Comparison of ENCODE assay signal across 14 mouse cellular contexts in the genomic region with DNA sequence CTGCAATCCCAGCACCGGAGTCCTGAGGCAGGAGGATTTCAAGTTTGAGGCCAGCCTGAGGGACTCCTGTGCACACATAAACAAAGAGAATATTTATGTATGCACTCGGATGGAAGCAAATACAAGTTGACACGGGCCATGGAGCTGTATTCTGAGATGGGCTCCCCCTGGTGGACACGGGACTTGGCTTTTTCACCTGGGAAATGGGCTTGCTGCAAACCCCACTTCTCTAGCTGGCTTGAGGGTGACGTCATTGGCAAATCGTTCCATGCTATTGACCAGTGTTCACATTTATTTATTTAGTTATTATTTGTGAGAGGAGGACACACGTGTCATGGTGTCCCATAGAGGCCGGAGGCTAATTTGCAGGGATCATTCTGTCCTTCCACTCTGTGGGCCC. TPM values are rescaled to one million over a fixed set of nuclear protein-coding genes. Genes with fewer than 3 reads are reported as not detected.
A peak's percentile ranks its signal among the peaks of the same experiment; 100 is the strongest.
DNase-seq lines count a peak whose midpoint lies in the region; ATAC-seq and TF ChIP-seq lines count a peak whose summit lies in the region.
"Had no signal": no experiment of that assay in that cellular context is flagged by ENCODE, and none has a peak within 500 bp of the region (broad histone marks: within the 10 kb centered on the region; RNA-seq: fewer than 3 reads in every experiment).

No protein-coding gene starts in this region.

- peak; percentile 18 for DNase-seq in kidney, adult 18-20 months
- peak; percentile 84 for DNase-seq in 3T3-L1 (ENCODE audit: low read depth, low spot score)
- DNase-seq in ES-CJ7 (ENCODE audit: low read depth, low spot score) = peak; percentile 80
- DNase-seq in kidney, postnatal 0 days (ENCODE audit: low spot score) = no peak
- DNase-seq in ovary, postnatal 14 days (ENCODE audit: low spot score) = no peak
- DNase-seq in left cerebral cortex, adult 9 months (ENCODE audit: low spot score in 2 of 2) = no peak

- no peaks in the 10 kb centered on the region for H3K27me3 ChIP-seq in kidney, embryonic 16.5 days (ENCODE audit: insufficient read depth, low read length)
- H3K27me3 ChIP-seq in kidney, postnatal 0 days (ENCODE audit: insufficient read depth, low read length) = no peaks in the 10 kb centered on the region
- H3K27me3 ChIP-seq: limb, embryonic 12.5 days; neural tube, embryonic 13.5 days had no signal

- no peaks in the 10 kb centered on the region for H3K36me3 ChIP-seq in kidney, embryonic 16.5 days (ENCODE audit: insufficient read depth, low read length)
- 0 out of 2 replicates have a peak, but pooled peaks cover 3% of the 10 kb centered on the region for H3K36me3 ChIP-seq in kidney, postnatal 0 days (ENCODE audit: insufficient read depth, low read length)
- H3K36me3 ChIP-seq: limb, embryonic 12.5 days; neural tube, embryonic 13.5 days had no signal

- peak; percentile 54; the same call in 1 of the 2 replicates for TF ChIP-seq CTCF in kidney, postnatal 0 days (IDR thresholded peaks at IDR 0.05; ENCODE audit: low read depth)

- no peak overlapping the region for H3K4me3 ChIP-seq in kidney, embryonic 16.5 days (ENCODE audit: low read length)
- no peak overlapping the region for H3K4me3 ChIP-seq in kidney, postnatal 0 days (replicated peaks; ENCODE audit: low read depth, low read length)
- H3K4me3 ChIP-seq: limb, embryonic 12.5 days; neural tube, embryonic 13.5 days had no signal

- no peak for ATAC-seq in kidney, embryonic 16.5 days (ENCODE audit: low FRiP score, low TSS enrichment)
- no peak for ATAC-seq in kidney, postnatal 0 days (replicated peaks; ENCODE audit: low FRiP score, low read depth)
- ATAC-seq in erythroblast, adult 5-6 weeks (replicated peaks; ENCODE audit: low FRiP score, poor library complexity, severe bottlenecking) = no peak

- H3K27ac ChIP-seq in kidney, embryonic 16.5 days (ENCODE audit: low read length) = no peak overlapping the region
- H3K27ac ChIP-seq in kidney, postnatal 0 days = no peak overlapping the region
- H3K27ac ChIP-seq: limb, embryonic 12.5 days; neural tube, embryonic 13.5 days had no signal

- H3K9me3 ChIP-seq in kidney, embryonic 16.5 days (ENCODE audit: low read length) = no peaks in the 10 kb centered on the region
- H3K9me3 ChIP-seq in kidney, postnatal 0 days (replicated peaks; ENCODE audit: low read length) = no peaks in the 10 kb centered on the region
- H3K9me3 ChIP-seq: limb, embryonic 12.5 days; neural tube, embryonic 13.5 days had no signal

- peaks cover 4% of the 10 kb centered on the region; the same call in 1 of the 2 replicates for H3K4me1 ChIP-seq in kidney, embryonic 16.5 days (ENCODE audit: insufficient read depth, low read length)
- H3K4me1 ChIP-seq in kidney, postnatal 0 days (replicated peaks; ENCODE audit: insufficient read depth, low read length) = no peaks in the 10 kb centered on the region

- no peak overlapping the region for H3K4me2 ChIP-seq in kidney, embryonic 16.5 days (replicated peaks; ENCODE audit: low read depth, low read length)
- no peak overlapping the region for H3K4me2 ChIP-seq in kidney, postnatal 0 days (ENCODE audit: low read length)
- H3K4me2 ChIP-seq: limb, embryonic 12.5 days; neural tube, embryonic 13.5 days had no signal

- no peak overlapping the region for H3K9ac ChIP-seq in kidney, embryonic 16.5 days (replicated peaks; ENCODE audit: low read length)
- no peak overlapping the region for H3K9ac ChIP-seq in kidney, postnatal 0 days (ENCODE audit: low read depth, low read length)
- H3K9ac ChIP-seq: limb, embryonic 12.5 days; neural tube, embryonic 13.5 days had no signal

- 66% methylated on average over 8 of the region's 8 CpGs for WGBS in kidney, embryonic 16.5 days
- whole genome bisulfite sequencing in kidney, postnatal 0 days = 72% methylated on average over 8 of the region's 8 CpGs

RNA-seq across cellular contexts. Expression of a gene that starts 10.1 kb away (rescaled TPM):
- polyA plus RNA-seq in kidney, embryonic 16.5 days (2015; fragmentation: Nextera tagmentation; extraction: Ambion mirVana) = 31.0 and 34.5 TPM in 2 replicates
- 32.1 and 34.6 TPM in 2 replicates for polyA plus RNA-seq in kidney, postnatal 0 days (2015; fragmentation: Nextera tagmentation; extraction: Ambion mirVana)
- total RNA-seq in erythroblast, adult 5-6 weeks (2015; ENCODE audit: low replicate concordance) = 28.4 and 32.3 TPM in 2 replicates
- total RNA-seq in erythroblast, adult 5-6 weeks (2017; ENCODE audit: low replicate concordance) = 10.5 and 23.2 TPM in 2 replicates

RNA-seq across cellular contexts. Expression of a gene that starts 58.5 kb away (rescaled TPM):
- polyA plus RNA-seq in kidney, embryonic 16.5 days (2015; fragmentation: Nextera tagmentation; extraction: Ambion mirVana) = 0.18 TPM in 1 of 2 replicates, not detected in the other
- polyA plus RNA-seq in kidney, postnatal 0 days (2015; fragmentation: Nextera tagmentation; extraction: Ambion mirVana) = 0.08 and 0.12 TPM in 2 replicates
- total RNA-seq in erythroblast, adult 5-6 weeks (2015; ENCODE audit: low replicate concordance) = not detected in 2 replicates
- not detected in 2 replicates for total RNA-seq in erythroblast, adult 5-6 weeks (2017; ENCODE audit: low replicate concordance)
- total RNA-seq: adrenal gland, postnatal 4 days; hematopoietic stem cell, adult 5-6 weeks had no signal
- polyA plus RNA-seq: forebrain, embryonic 14.5 days; limb, embryonic 12.5 days; neural tube, embryonic 13.5 days; urinary bladder, adult 2 months had no signal

RNA-seq across cellular contexts. Expression of a gene that starts 59.1 kb away (rescaled TPM):
- polyA plus RNA-seq in kidney, embryonic 16.5 days (2015; fragmentation: Nextera tagmentation; extraction: Ambion mirVana) = 3.4 and 8.9 TPM in 2 replicates
- 2.9 and 3.5 TPM in 2 replicates for polyA plus RNA-seq in kidney, postnatal 0 days (2015; fragmentation: Nextera tagmentation; extraction: Ambion mirVana)
- total RNA-seq in erythroblast, adult 5-6 weeks (2015; ENCODE audit: low replicate concordance) = not detected in 2 replicates
- 0.42 TPM in 1 of 2 replicates, not detected in the other for total RNA-seq in erythroblast, adult 5-6 weeks (2017; ENCODE audit: low replicate concordance)
- total RNA-seq: hematopoietic stem cell, adult 5-6 weeks had no signal

Comparison
In these comparisons a context has a peak if more than half of its experiments do, and no peak if none do; other contexts are left out.
1. DNase-seq: peak in kidney, adult 18-20 months (single experiment), 3T3-L1 (single experiment) and ES-CJ7 (single experiment); none in kidney, postnatal 0 days (single experiment), ovary, postnatal 14 days (single experiment) and left cerebral cortex, adult 9 months (0 of 2).